Mouse (Mus musculus): ENCODE results near the gene Ppfibp1. TPM values are rescaled to one million over a fixed set of nuclear protein-coding genes. Genes with fewer than 3 reads are reported as not detected.

Gene Ppfibp1
- polyA plus RNA-seq, 1 experiment from 2014 or later, result 12.9 TPM

GRCm38 (mm10) chr6:147013546-147013945 lies 125.3 kb downstream of the Ppfibp1 start:
- Histone ChIP-seq H3K4me3 (ENCODE audit: low read depth, low read length) (no peak overlapping the region), H3K9ac (ENCODE audit: low read depth, low read length) (no peak overlapping the region), H3K36me3 (ENCODE audit: control insufficient read depth, insufficient read depth) (no peaks in the 10 kb centered on the region), H3K27ac (ENCODE audit: low read length) (no peak overlapping the region), H3K4me2 (ENCODE audit: low read depth, low read length) (no peak overlapping the region), H3K9me3 (replicated peaks; ENCODE audit: control insufficient read depth, low read length) (no peaks in the 10 kb centered on the region), H3K27me3 (ENCODE audit: control insufficient read depth, insufficient read depth, low read depth, low read length) (no peaks in the 10 kb centered on the region), H3K4me1 (ENCODE audit: control insufficient read depth, low read depth, low read length) (no peaks in the 10 kb centered on the region)
- 54% methylated on average over 1 of the region's 1 CpGs for WGBS (ENCODE audit: insufficient replicate concordance)
- ATAC-seq (ENCODE audit: low read depth), result no peak

GRCm38 (mm10) chr6:147017906-147018305 lies 129.6 kb downstream of the Ppfibp1 start:
- WGBS (ENCODE audit: insufficient replicate concordance), result 60% methylated on average over 4 of the region's 4 CpGs
- H3K9ac ChIP-seq (ENCODE audit: low read depth, low read length), result no peak overlapping the region
- no peak overlapping the region for H3K4me3 ChIP-seq (ENCODE audit: low read depth, low read length)
- no peaks in the 10 kb centered on the region for H3K4me1 ChIP-seq (ENCODE audit: control insufficient read depth, low read depth, low read length)
- no peaks in the 10 kb centered on the region for H3K9me3 ChIP-seq (replicated peaks; ENCODE audit: control insufficient read depth, low read length)
- no peak overlapping the region for H3K4me2 ChIP-seq (ENCODE audit: low read depth, low read length)
- H3K27ac ChIP-seq (ENCODE audit: low read length), result no peak overlapping the region
- no peaks in the 10 kb centered on the region for H3K36me3 ChIP-seq (ENCODE audit: control insufficient read depth, insufficient read depth)
- no peaks in the 10 kb centered on the region for H3K27me3 ChIP-seq (ENCODE audit: control insufficient read depth, insufficient read depth, low read depth, low read length)
- ATAC-seq (ENCODE audit: low read depth), result no peak

DNA sequence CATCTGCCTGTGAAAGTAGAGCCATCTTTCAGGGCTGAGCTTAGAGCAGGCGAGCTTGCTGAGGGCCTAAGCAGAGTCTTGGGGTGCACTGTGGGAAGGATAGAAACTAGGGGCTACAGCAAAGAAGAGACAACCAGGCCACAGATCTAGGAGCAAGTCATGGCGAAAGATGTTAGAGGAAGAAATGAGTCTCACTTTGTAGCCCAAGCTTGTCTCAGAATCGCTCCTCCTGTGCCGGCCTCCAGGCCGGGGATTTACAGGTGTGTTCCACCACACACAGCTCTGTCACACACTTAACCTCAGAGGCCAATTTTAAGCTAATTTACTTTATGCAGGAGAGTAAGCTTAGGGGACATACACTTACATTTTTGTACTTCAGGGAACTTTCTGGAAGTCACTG lies 130.1 kb downstream of the Ppfibp1 start:
- no peak for ATAC-seq (ENCODE audit: low read depth)
- H3K27ac ChIP-seq (ENCODE audit: low read length), result no peak overlapping the region
- no peak overlapping the region for H3K4me2 ChIP-seq (ENCODE audit: low read depth, low read length)
- H3K9me3 ChIP-seq (replicated peaks; ENCODE audit: control insufficient read depth, low read length), result no peaks in the 10 kb centered on the region
- H3K9ac ChIP-seq (ENCODE audit: low read depth, low read length), result no peak overlapping the region
- H3K36me3 ChIP-seq (ENCODE audit: control insufficient read depth, insufficient read depth), result no peaks in the 10 kb centered on the region
- no peaks in the 10 kb centered on the region for H3K4me1 ChIP-seq (ENCODE audit: control insufficient read depth, low read depth, low read length)
- H3K27me3 ChIP-seq (ENCODE audit: control insufficient read depth, insufficient read depth, low read depth, low read length), result no peaks in the 10 kb centered on the region
- WGBS (ENCODE audit: insufficient replicate concordance), result 75% methylated on average over 5 of the region's 5 CpGs
- no peak overlapping the region for H3K4me3 ChIP-seq (ENCODE audit: low read depth, low read length)

DNA sequence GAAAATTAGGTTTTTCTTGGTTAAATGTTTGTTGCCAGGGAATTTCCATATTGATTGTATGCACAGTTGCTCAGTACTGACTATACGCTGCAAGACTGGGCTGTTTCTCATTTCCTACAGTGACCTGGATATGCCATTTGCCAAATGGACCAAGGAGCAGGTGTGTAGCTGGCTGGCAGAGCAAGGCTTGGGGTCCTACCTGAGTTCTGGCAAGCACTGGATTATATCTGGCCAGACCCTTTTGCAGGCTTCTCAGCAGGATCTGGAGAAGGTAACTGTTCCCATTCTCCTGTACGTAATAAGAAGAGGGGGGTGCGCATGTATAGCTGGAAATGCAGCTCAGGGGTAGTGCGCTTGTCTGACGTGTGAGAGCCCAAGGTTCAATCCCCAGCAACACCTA lies 132.9 kb downstream of the Ppfibp1 start:
- no peak overlapping the region for H3K27ac ChIP-seq (ENCODE audit: low read length)
- H3K9ac ChIP-seq (ENCODE audit: low read depth, low read length), result no peak overlapping the region
- H3K36me3 ChIP-seq (ENCODE audit: control insufficient read depth, insufficient read depth), result no peaks in the 10 kb centered on the region; the same call in 1 of the 2 replicates
- H3K4me2 ChIP-seq (ENCODE audit: low read depth, low read length), result no peak overlapping the region
- no peaks in the 10 kb centered on the region for H3K4me1 ChIP-seq (ENCODE audit: control insufficient read depth, low read depth, low read length)
- no peaks in the 10 kb centered on the region for H3K27me3 ChIP-seq (ENCODE audit: control insufficient read depth, insufficient read depth, low read depth, low read length)
- no peak overlapping the region for H3K4me3 ChIP-seq (ENCODE audit: low read depth, low read length)
- no peaks in the 10 kb centered on the region for H3K9me3 ChIP-seq (replicated peaks; ENCODE audit: control insufficient read depth, low read length)
- WGBS (ENCODE audit: insufficient replicate concordance), result 80% methylated on average over 5 of the region's 5 CpGs
- ATAC-seq (ENCODE audit: low read depth), result no peak

- H3K27ac ChIP-seq (ENCODE audit: low read length), result no peak overlapping the region
- H3K9ac ChIP-seq (ENCODE audit: low read depth, low read length), result no peak overlapping the region
- H3K9me3 ChIP-seq (replicated peaks; ENCODE audit: control insufficient read depth, low read length), result no peaks in the 10 kb centered on the region
- H3K27me3 ChIP-seq (ENCODE audit: control insufficient read depth, insufficient read depth, low read depth, low read length), result no peaks in the 10 kb centered on the region
- no peak for ATAC-seq (ENCODE audit: low read depth)
- no peak overlapping the region for H3K4me2 ChIP-seq (ENCODE audit: low read depth, low read length)
- H3K4me3 ChIP-seq (ENCODE audit: low read depth, low read length), result no peak overlapping the region
- no peaks in the 10 kb centered on the region for H3K4me1 ChIP-seq (ENCODE audit: control insufficient read depth, low read depth, low read length)
- WGBS (ENCODE audit: insufficient replicate concordance), result 76% methylated on average over 16 of the region's 16 CpGs
- no peaks in the 10 kb centered on the region; the same call in 1 of the 2 replicates for H3K36me3 ChIP-seq (ENCODE audit: control insufficient read depth, insufficient read depth)
These were observed 134.3 kb downstream of the Ppfibp1 start for GRCm38 (mm10) chr6:147022375-147023132.

GRCm38 (mm10) chr6:147023133-147023395 lies 134.8 kb downstream of the Ppfibp1 start:
- no peaks in the 10 kb centered on the region for H3K27me3 ChIP-seq (ENCODE audit: control insufficient read depth, insufficient read depth, low read depth, low read length)
- H3K4me1 ChIP-seq (ENCODE audit: control insufficient read depth, low read depth, low read length), result no peaks in the 10 kb centered on the region
- 78% methylated on average over 2 of the region's 2 CpGs for WGBS (ENCODE audit: insufficient replicate concordance)
- H3K4me2 ChIP-seq (ENCODE audit: low read depth, low read length), result no peak overlapping the region
- H3K36me3 ChIP-seq (ENCODE audit: control insufficient read depth, insufficient read depth), result no peaks in the 10 kb centered on the region; the same call in 1 of the 2 replicates
- no peak overlapping the region for H3K4me3 ChIP-seq (ENCODE audit: low read depth, low read length)
- no peak overlapping the region for H3K9ac ChIP-seq (ENCODE audit: low read depth, low read length)
- H3K9me3 ChIP-seq (replicated peaks; ENCODE audit: control insufficient read depth, low read length), result no peaks in the 10 kb centered on the region
- no peak for ATAC-seq (ENCODE audit: low read depth)
- no peak overlapping the region for H3K27ac ChIP-seq (ENCODE audit: low read length)

GRCm38 (mm10) chr6:147023568-147023967 lies 135.3 kb downstream of the Ppfibp1 start:
- H3K4me3 ChIP-seq (ENCODE audit: low read depth, low read length), result no peak overlapping the region
- no peaks in the 10 kb centered on the region; the same call in 1 of the 2 replicates for H3K36me3 ChIP-seq (ENCODE audit: control insufficient read depth, insufficient read depth)
- H3K27me3 ChIP-seq (ENCODE audit: control insufficient read depth, insufficient read depth, low read depth, low read length), result no peaks in the 10 kb centered on the region
- H3K4me2 ChIP-seq (ENCODE audit: low read depth, low read length), result no peak overlapping the region
- no peak for ATAC-seq (ENCODE audit: low read depth)
- H3K9ac ChIP-seq (ENCODE audit: low read depth, low read length), result no peak overlapping the region
- no peak overlapping the region for H3K27ac ChIP-seq (ENCODE audit: low read length)
- no peaks in the 10 kb centered on the region for H3K4me1 ChIP-seq (ENCODE audit: control insufficient read depth, low read depth, low read length)
- no peaks in the 10 kb centered on the region for H3K9me3 ChIP-seq (replicated peaks; ENCODE audit: control insufficient read depth, low read length)

- Histone ChIP-seq H3K9me3 (replicated peaks; ENCODE audit: control insufficient read depth, low read length) (no peaks in the 10 kb centered on the region), H3K4me3 (ENCODE audit: low read depth, low read length) (no peak overlapping the region), H3K27me3 (ENCODE audit: control insufficient read depth, insufficient read depth, low read depth, low read length) (no peaks in the 10 kb centered on the region), H3K36me3 (ENCODE audit: control insufficient read depth, insufficient read depth) (no peaks in the 10 kb centered on the region; the same call in 1 of the 2 replicates), H3K9ac (ENCODE audit: low read depth, low read length) (no peak overlapping the region), H3K27ac (ENCODE audit: low read length) (no peak overlapping the region), H3K4me1 (ENCODE audit: control insufficient read depth, low read depth, low read length) (no peaks in the 10 kb centered on the region), H3K4me2 (ENCODE audit: low read depth, low read length) (no peak overlapping the region)
- no peak for ATAC-seq (ENCODE audit: low read depth)
- 59% methylated on average over 3 of the region's 3 CpGs for WGBS (ENCODE audit: insufficient replicate concordance)
These were observed 136.5 kb downstream of the Ppfibp1 start for GRCm38 (mm10) chr6:147024761-147025160.

DNA sequence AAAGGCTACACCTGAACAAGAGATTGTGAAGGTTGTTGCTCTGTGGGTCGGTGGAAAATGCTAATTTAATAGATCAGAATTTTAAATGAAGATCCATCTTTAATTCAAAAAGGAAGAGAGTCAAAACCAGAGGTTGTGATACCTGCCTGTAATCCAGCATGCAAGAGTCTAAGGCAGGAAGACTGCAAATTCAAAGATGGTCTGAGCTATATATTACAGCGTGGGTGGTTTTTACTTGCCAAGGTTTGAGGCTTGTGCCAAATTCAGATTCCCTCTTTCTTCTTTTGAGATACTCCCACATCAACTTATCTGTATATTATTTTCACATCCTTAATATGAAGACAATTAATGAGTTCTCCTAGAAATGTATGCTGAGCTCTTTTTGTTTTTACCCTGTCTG lies 140.1 kb downstream of the Ppfibp1 start:
- 77% methylated on average over 2 of the region's 2 CpGs for WGBS (ENCODE audit: insufficient replicate concordance)
- no peak overlapping the region for H3K4me3 ChIP-seq (ENCODE audit: low read depth, low read length)
- H3K36me3 ChIP-seq (ENCODE audit: control insufficient read depth, insufficient read depth), result no peaks in the 10 kb centered on the region; the same call in 1 of the 2 replicates
- no peaks in the 10 kb centered on the region for H3K9me3 ChIP-seq (replicated peaks; ENCODE audit: control insufficient read depth, low read length)
- H3K4me1 ChIP-seq (ENCODE audit: control insufficient read depth, low read depth, low read length), result no peaks in the 10 kb centered on the region
- no peak overlapping the region for H3K27ac ChIP-seq (ENCODE audit: low read length)
- H3K27me3 ChIP-seq (ENCODE audit: control insufficient read depth, insufficient read depth, low read depth, low read length), result no peaks in the 10 kb centered on the region
- H3K4me2 ChIP-seq (ENCODE audit: low read depth, low read length), result no peak overlapping the region
- no peak for ATAC-seq (ENCODE audit: low read depth)
- H3K9ac ChIP-seq (ENCODE audit: low read depth, low read length), result no peak overlapping the region

Measured in liver, embryonic 16.5 days (tissue).